Mouse (Mus musculus): ENCODE measurements around the gene Spata45. TPM values are rescaled to one million over a fixed set of nuclear protein-coding genes. Genes with fewer than 3 reads are reported as not detected.

Gene Spata45
- total RNA-seq, 2 experiments from 2014 or later: not detected

- DNase-seq: no peak
These were observed 5.7 kb downstream of the Spata45 start for GRCm38 (mm10) chr1:191042106-191042505.

GRCm38 (mm10) chr1:191042688-191043087 lies 6.2 kb downstream of the Spata45 start:
- DNase-seq: no peak

- DNase-seq: no peak
These were observed 8.8 kb downstream of the Spata45 start for GRCm38 (mm10) chr1:191045264-191045663.

DNA sequence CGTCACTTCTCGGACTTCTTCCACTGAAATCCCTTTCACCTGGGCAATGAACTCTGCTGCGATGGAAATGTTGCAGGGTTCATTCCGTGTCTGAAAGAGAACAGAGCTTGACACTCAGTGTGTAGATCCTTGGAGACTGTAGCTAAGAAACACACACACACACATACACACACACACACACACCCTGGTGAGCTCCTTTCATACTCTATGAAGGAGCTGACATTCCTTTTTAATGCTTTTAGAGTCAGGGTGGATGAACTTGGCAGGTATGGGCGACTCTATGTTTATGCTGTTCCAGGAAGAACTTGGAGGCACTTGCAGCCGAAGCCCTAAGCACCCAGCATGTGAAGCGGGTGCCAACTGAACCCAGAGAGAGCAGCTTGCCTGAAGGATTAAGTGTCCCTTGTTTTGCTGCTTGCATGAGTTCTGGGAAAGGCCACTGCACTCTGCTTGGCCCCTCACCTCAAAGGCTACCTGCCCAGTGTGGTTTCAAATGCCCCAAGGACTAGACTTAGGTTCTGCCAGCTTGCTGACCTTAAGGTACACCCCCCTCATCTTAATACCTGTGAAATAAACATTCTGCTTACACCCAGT lies 9.9 kb downstream of the Spata45 start:
- DNase-seq: no peak

- DNase-seq: no peak
These were observed 17.1 kb downstream of the Spata45 start for GRCm38 (mm10) chr1:191053555-191053954.

DNA sequence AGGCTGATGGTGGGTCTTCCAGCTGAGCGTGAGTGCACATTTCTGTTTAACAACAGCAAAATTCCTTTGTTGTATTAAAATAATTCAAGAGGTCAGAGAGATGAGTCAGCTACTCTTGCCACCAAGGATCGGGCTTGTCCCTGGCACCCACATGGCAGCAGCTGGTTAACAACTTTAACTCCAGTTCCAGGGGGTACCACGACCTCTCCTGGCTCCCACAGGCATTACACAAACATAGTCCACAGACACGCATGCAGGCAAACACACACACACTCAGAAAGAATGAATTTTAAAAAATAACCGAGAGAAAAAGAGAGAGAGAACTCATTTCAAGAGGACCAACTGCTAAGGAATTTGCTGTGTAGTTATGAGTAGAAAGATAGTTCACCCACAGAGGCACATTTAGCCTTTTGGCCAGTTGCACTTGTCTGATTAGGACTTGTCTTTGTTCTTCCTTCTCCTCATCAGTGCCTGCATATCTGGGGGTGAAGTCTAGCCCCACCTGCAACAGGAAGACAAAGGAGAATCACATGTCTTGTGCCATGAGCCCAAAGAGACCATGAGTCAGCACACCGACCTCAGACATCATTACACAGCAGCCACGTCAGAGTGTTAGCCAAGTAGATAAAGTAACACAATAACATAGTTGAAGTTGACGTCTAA lies 18.6 kb downstream of the Spata45 start:
- DNase-seq: no peak

- no peak for DNase-seq
These were observed 19.1 kb downstream of the Spata45 start for GRCm38 (mm10) chr1:191055533-191055873.

DNA sequence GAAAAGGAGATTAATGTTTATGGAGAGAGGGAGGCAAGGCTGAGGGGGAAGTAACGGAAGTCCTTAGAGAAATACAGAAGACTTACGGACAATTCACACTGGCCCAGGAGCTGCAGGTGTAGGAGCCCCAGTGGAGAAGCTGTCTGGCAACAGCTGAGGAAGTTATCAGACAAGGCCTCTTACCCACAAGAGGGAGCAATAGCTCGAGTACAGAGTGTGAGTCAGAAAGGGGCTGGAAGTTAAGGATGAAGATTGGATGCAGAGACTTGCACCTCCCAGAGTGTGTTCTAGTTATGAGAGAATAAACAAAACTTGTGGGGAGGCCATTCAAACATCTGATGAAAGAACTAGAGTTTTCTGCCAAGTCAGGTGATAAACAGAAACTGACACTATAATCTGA lies 21.0 kb downstream of the Spata45 start:
- no peak for DNase-seq

DNA sequence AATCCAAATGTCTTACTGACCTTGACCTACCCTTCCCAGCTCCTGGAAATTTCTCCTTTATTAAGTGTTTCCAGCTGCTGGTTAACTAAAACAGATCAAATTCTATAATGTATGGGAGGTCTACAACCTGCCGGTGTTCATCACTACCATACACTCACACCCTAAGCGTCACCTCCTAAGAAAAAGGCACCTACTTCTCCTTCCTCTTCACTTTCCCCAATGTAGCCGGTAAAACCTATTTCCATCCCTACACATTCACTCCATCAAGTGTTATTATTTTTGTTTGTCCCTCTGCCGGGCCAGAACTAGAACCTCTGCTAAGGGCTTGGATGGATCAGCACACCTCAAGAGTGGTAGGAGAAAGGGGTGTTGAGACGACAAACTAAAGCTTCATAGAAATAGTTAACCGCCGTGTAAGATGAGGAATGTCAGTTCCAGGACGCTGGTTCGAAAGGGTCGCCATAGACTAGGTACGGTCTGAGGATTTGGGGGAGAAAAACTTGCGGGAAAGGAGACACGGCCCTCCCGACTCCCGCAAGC lies 25.9 kb downstream of the Spata45 start:
- no peak for DNase-seq

GRCm38 (mm10) chr1:191062781-191063485 lies 26.5 kb downstream of the Spata45 start, which contains the start of the genes Tatdn3 and Nsl1:
TSS of gene Tatdn3 (minus strand) at chr1:191062932.
TSS of gene Nsl1 (plus strand) at chr1:191063012.
- DNase-seq: peak; percentile 97

DNA sequence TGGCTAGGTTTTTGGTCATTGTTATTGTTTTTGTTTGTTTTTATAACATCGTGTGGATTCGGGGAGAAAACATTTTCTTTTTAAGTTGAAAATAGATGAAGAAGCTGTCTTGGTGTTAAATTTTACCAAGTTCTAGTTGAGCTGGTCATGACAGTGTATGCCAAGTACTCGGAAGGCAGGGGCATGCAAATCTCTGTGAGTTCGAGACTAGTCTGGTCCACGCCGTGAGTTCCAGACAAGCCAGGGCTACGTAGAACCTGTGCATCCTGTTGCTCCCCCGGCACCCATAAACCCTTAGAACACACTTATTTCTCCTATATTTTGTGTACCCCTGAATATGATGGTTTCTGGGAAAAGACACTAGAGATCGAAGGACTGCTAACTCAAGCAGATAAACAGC lies 27.3 kb downstream of the Spata45 start:
- DNase-seq: no peak

DNA sequence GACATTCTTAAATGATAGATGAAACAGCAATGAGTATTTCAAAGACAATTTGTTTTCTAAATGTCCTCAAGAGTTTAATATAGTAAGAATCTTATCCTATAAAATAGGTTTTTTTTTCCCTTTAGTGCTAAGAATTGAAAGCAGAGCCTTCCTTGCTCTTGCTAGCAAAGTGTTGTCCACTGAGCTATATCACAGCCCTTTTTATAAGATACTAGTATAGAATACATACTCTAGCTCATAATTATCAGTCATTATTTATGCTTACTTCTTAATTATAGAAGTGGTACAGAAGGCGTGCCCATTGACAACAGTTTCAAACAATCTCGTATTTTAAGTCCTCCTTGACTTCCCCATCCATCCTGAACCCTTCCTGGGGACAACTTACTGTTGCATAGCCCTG lies 28.1 kb downstream of the Spata45 start:
- DNase-seq: no peak

- DNase-seq: no peak
These were observed 28.7 kb downstream of the Spata45 start for GRCm38 (mm10) chr1:191065188-191065587.

DNA sequence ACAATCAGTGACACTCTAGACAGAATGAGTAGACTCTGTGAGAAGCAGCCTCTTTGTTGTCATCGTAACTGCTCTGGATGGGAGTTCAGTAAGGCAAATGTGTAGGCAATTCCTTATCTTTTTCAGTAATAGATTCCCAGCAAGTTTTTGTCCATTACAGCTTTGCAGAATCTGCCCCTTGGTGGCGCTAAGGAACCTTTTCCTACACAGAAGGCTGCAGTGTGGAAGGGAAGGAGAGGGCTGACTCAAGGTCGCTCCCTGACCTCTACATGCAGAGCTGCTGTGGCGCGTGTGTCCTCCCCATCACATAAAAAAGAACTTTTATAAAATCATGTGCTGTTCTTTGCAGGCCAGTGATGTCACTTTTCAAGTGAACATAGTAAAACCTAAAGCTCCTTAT lies 31.9 kb downstream of the Spata45 start:
- peak; percentile 28 for DNase-seq

DNA sequence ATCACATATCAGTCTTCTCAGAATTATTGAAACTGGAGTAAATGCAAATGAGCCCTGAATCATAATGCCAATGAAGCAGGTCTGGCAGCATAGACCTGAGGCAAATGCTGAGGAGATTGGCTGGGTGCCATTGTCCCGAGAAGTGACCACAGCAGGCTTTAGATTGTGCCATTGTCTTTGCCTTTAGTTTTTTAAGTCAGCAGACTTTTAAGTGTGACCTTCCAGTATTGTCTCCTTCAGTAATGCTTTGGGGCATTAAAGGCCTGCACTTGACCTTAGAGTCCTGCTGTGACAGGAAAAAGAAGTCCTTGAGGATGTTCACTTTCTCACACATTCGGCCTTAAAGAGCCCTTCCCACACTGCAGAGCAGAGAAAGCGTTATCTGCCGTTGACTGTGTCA lies 33.8 kb downstream of the Spata45 start:
- no peak for DNase-seq

- no peak for DNase-seq
These were observed 35.2 kb downstream of the Spata45 start for GRCm38 (mm10) chr1:191071613-191072012.

DNA sequence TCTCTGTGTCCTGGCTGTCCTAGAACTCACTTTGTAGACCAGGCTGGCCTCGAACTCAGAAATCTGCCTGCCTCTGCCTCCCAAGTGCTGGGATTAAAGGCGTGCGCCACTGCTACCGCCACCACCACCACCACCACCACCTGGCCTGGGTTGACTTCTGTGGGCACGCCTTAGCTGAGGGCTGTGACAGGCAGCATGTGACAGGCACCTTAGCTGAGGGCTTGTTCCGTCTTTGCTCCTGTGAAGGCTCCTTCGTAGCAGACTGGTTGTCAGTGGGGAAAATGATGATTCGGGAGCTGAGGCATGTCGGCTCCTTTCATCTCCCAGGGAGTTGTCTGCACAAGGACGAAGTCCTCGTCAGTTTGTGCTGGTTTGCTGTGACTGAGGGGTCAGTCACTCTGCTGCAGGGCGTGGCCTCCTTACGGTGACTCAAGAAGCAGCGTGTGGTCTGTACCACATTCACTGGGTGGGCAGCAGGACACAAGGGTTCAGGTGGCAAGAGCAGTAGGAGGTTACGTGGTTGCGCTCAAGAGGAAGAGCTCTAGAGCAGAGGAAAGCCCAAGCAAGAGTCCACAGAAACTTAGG lies 36.0 kb downstream of the Spata45 start:
- DNase-seq: no peak

DNA sequence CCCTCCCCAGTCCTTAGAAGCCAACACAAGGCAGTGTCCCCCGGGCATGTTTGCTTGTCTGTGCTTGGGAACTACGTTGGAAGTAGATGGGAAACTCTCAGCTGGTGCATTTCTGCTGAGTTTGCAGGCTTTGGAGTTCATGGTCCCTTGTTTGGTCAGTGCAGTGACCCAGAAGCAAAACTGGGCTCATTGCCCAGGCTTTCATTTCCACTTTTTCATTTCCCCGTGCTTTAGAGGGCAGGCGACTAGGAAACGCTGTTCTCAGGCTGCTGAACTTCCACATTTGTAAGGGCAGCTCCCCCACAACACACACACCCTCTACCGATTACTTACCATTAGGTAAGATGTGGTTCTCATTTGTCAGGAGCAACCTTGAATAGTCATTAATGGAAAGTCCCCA lies 36.6 kb downstream of the Spata45 start:
- peak; percentile 48 for DNase-seq

DNA sequence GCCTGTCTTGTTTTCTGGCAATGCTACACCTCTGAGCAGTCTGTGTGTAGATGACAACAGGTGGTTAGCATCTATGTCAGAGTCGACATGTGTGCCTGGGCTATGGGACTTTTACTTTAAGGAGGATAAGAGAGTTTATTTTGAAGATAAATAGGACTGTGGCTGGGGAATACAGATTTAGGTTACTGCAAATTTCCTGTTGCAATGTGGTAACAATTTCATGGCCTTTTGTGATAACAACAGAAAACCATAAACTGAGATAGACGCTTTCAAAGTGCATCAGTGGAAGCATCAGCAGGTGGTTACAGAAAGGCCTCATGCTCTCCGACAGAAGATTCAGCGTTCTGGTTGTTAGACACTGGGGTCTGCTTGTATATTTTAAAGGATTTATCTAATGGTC lies 37.0 kb downstream of the Spata45 start:
- DNase-seq: no peak

GRCm38 (mm10) chr1:191075199-191075883 lies 38.9 kb downstream of the Spata45 start:
- peak; percentile 73 for DNase-seq

DNA sequence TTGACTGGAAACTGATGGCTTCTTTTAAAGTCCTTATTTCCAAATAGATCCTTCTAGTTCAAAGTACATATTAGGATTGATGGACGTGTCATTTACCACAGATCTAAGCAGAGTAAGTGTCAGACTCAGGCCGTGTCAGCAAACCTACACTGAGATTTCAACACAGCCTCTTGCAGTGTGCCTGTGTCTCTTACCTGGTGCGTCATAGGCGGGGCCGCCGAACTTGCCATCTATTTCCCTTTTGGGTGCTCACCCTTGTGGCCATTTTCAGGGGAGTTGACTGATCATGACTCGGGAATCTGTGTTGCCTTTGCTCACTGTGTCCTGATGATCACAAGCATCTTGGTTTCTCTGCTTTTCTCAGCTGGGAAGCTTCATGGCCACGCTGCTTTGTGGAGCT lies 46.8 kb downstream of the Spata45 start:
- no peak for DNase-seq

DNA sequence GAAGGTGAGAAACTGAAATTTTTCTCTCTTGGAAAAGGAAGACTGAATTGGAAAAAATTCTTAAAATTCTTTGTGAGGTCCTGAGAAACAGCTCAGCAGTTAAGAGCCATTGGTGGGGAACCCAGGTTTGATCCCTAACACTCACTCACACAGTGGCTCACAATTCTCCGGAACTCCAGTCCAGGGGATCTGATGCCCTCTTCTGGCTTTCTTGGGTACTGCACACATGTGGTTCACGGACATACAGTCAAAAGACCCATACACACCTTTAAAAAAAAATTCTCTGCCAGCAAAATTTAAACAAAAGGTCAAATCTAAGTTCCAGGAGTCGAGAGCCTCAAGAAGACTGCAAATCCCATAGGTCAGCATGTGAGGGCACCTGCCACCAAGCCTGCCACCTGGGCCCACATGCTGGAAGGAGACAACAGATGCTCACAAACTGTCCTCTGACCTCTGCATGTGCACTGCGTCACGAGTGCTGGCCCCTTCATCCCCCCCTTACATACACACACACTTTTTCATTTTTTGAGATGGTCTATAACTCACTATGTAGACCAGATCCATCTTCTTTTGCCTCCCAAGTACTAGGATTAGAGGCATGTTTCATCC lies 48.6 kb downstream of the Spata45 start:
- DNase-seq: peak; percentile 74

Measured in heart, postnatal 4 days (tissue).